Mouse (Mus musculus) embryo, embryonic 11 days (tissue): ENCODE measurements around the gene Pop4.

Source experiments
- DNase-seq: peaks from one replicate; pipeline ENCODE4 v3.0.0-alpha.2; 2015

Pop4 gene

GRCm38 (mm10) chr7:38218631-38219367 lies 52.4 kb downstream of the Pop4 start:
- no peak for DNase-seq

GRCm38 (mm10) chr7:38217417-38218171 lies 53.6 kb downstream of the Pop4 start:
- no peak for DNase-seq

GRCm38 (mm10) chr7:38215697-38216096 lies 55.5 kb downstream of the Pop4 start:
- no peak for DNase-seq

- no peak for DNase-seq
These were observed 55.9 kb downstream of the Pop4 start for GRCm38 (mm10) chr7:38215281-38215680.

GRCm38 (mm10) chr7:38214473-38215214 lies 56.6 kb downstream of the Pop4 start:
- no peak for DNase-seq

GRCm38 (mm10) chr7:38212651-38213062 lies 58.6 kb downstream of the Pop4 start:
- DNase-seq: no peak
